Mouse (Mus musculus): ENCODE results near the gene Ccp110.

DNA sequence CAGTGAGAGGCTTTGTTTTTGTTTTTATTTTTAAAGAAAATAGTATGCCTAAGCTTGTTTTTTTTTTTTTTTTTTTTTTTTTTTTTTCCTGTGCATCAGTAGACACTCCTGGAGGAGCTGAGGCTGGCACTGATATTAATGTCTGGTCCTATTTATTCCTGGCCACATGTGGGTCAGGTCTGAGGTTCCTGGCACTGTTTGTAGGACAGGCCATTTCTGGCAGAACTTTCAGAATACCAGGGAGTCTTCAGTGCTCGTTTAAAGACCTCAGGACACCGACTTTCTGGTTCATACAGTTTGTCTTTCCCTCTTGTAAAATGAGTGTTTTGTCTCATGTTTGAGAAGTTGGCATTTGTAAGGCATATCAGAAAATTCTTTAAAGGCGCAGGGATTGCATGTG lies 19.4 kb downstream of the Ccp110 start:
- TF ChIP-seq CTCF (IDR thresholded peaks at IDR 0.05; ENCODE audit: extremely low read depth, insufficient read depth, low read length) (no peak), POLR2A (IDR thresholded peaks at IDR 0.05; ENCODE audit: extremely low read depth, insufficient read depth, low read length) (no peak)

Data from cortical plate, adult 2 months (tissue).